11 mouse cellular contexts compared by ENCODE assay signal in genomic region chr7:25145896-25146295, GRCm38 (mm10). TPM values are rescaled to one million over a fixed set of nuclear protein-coding genes. Genes with fewer than 3 reads are reported as not detected.
A peak's percentile ranks its signal among the peaks of the same experiment; 100 is the strongest.
DNase-seq lines count a peak whose midpoint lies in the region; ATAC-seq lines count a peak whose summit lies in the region.
"Had no signal": no experiment of that assay in that cellular context is flagged by ENCODE, and none has a peak within 500 bp of the region (broad histone marks: within the 10 kb centered on the region; RNA-seq: fewer than 3 reads in every experiment).

No protein-coding gene starts in this region.

- no peak overlapping the region for H3K4me3 ChIP-seq in hindbrain, embryonic 11.5 days (ENCODE audit: low read depth, low read length)
- no peak overlapping the region for H3K4me3 ChIP-seq in hindbrain, embryonic 14.5 days (replicated peaks; ENCODE audit: low read length)
- H3K4me3 ChIP-seq: neural tube, embryonic 12.5 days had no signal

- 9% methylated on average over 10 of the region's 10 CpGs for WGBS in hindbrain, embryonic 11.5 days
- 15% methylated on average over 10 of the region's 10 CpGs for WGBS in hindbrain, embryonic 14.5 days

- H3K27ac ChIP-seq in hindbrain, embryonic 11.5 days (ENCODE audit: low read depth, low read length) = no peak overlapping the region
- H3K27ac ChIP-seq in hindbrain, embryonic 14.5 days = no peak overlapping the region
- H3K27ac ChIP-seq: neural tube, embryonic 12.5 days had no signal

- no peak for ATAC-seq in hindbrain, embryonic 11.5 days (ENCODE audit: low FRiP score)
- ATAC-seq in hindbrain, embryonic 14.5 days (ENCODE audit: low FRiP score) = no peak
- ATAC-seq in hematopoietic stem cell, adult 5-6 weeks (replicated peaks in 1 of 2; ENCODE audit: insufficient read depth in 1 of 2, low FRiP score in 2 of 2, low TSS enrichment in 1 of 2, low read depth in 1 of 2, poor library complexity in 2 of 2, severe bottlenecking in 2 of 2) = peak; percentile 59 to 71; a peak in 3 of 4 replicates
- no peak for ATAC-seq in erythroblast, adult 5-6 weeks (replicated peaks; ENCODE audit: low FRiP score, poor library complexity, severe bottlenecking)

- H3K9me3 ChIP-seq in hindbrain, embryonic 11.5 days (ENCODE audit: control insufficient read depth, low read length) = no peaks in the 10 kb centered on the region
- H3K9me3 ChIP-seq in hindbrain, embryonic 14.5 days (ENCODE audit: control insufficient read depth, low read length) = no peaks in the 10 kb centered on the region
- H3K9me3 ChIP-seq: neural tube, embryonic 12.5 days had no signal

- H3K27me3 ChIP-seq in hindbrain, embryonic 11.5 days (ENCODE audit: control insufficient read depth, insufficient read depth, low read length) = 0 out of 2 replicates have a peak, but pooled peaks cover 2% of the 10 kb centered on the region
- H3K27me3 ChIP-seq in hindbrain, embryonic 14.5 days (ENCODE audit: control insufficient read depth, insufficient read depth, low read length) = no peaks in the 10 kb centered on the region
- H3K27me3 ChIP-seq: neural tube, embryonic 12.5 days had no signal

- DNase-seq in hindbrain, embryonic 11.5 days (ENCODE audit: low spot score) = peak; percentile 65
- no peak for DNase-seq in hindbrain, embryonic 14.5 days (ENCODE audit: low spot score)
- peak; percentile 44 for DNase-seq in thymus, postnatal 14 days
- DNase-seq in thymus, postnatal 36 days = no peak
- no peak for DNase-seq in right cerebral cortex, postnatal 25 days
- DNase-seq in layer of hippocampus, adult 11-12 months (ENCODE audit: low spot score) = no peak
- DNase-seq: cerebellum, postnatal 25 days had no signal

- peaks cover 9% of the 10 kb centered on the region for H3K4me1 ChIP-seq in hindbrain, embryonic 11.5 days (replicated peaks; ENCODE audit: control insufficient read depth, insufficient read depth, low read length)
- H3K4me1 ChIP-seq in hindbrain, embryonic 14.5 days (replicated peaks; ENCODE audit: control insufficient read depth, insufficient read depth, low read length) = peaks cover 13% of the 10 kb centered on the region

- no peak overlapping the region for H3K9ac ChIP-seq in hindbrain, embryonic 11.5 days (ENCODE audit: low read depth, low read length)
- H3K9ac ChIP-seq in hindbrain, embryonic 14.5 days = no peak overlapping the region
- H3K9ac ChIP-seq: neural tube, embryonic 12.5 days had no signal

- no peaks in the 10 kb centered on the region for H3K36me3 ChIP-seq in hindbrain, embryonic 11.5 days (ENCODE audit: control insufficient read depth, insufficient read depth, low read length)
- H3K36me3 ChIP-seq in hindbrain, embryonic 14.5 days (replicated peaks; ENCODE audit: control insufficient read depth, insufficient read depth) = no peaks in the 10 kb centered on the region

- no peak overlapping the region for H3K4me2 ChIP-seq in hindbrain, embryonic 11.5 days (replicated peaks; ENCODE audit: low read depth, low read length)
- no peak overlapping the region for H3K4me2 ChIP-seq in hindbrain, embryonic 14.5 days (replicated peaks)
- H3K4me2 ChIP-seq: heart, embryonic 11.5 days; neural tube, embryonic 12.5 days had no signal

RNA-seq across cellular contexts. Expression of gene Pou2f2, which starts 33.6 kb away (rescaled TPM):
- polyA plus RNA-seq in hindbrain, embryonic 11.5 days (2014; fragmentation: Nextera tagmentation; extraction: Ambion mirVana) = 40.1 and 51.9 TPM in 2 replicates
- 31.8 and 32.5 TPM in 2 replicates for polyA plus RNA-seq in hindbrain, embryonic 14.5 days (2014; fragmentation: Nextera tagmentation; extraction: Ambion mirVana)
- 3.5 and 7.6 TPM in 2 replicates for total RNA-seq in hematopoietic stem cell, adult 5-6 weeks (2017)
- total RNA-seq in erythroblast, adult 5-6 weeks (2015; ENCODE audit: low replicate concordance) = 3.1 and 4.8 TPM in 2 replicates
- total RNA-seq in erythroblast, adult 5-6 weeks (2017; ENCODE audit: low replicate concordance) = 0.56 and 1.2 TPM in 2 replicates

Comparison
In these comparisons a context has a peak if more than half of its experiments do, and no peak if none do; other contexts are left out.
1. DNase-seq: peak in hindbrain, embryonic 11.5 days (single experiment) and thymus, postnatal 14 days (single experiment); none in hindbrain, embryonic 14.5 days (single experiment), thymus, postnatal 36 days (0 of 2), right cerebral cortex, postnatal 25 days (single experiment) and layer of hippocampus, adult 11-12 months (single experiment).
2. ATAC-seq: peak in hematopoietic stem cell, adult 5-6 weeks (2 of 2); none in hindbrain, embryonic 11.5 days (single experiment), hindbrain, embryonic 14.5 days (single experiment) and erythroblast, adult 5-6 weeks (single experiment).